Mouse (Mus musculus): Measurements from ENCODE around the gene Pafah1b1. TPM values are rescaled to one million over a fixed set of nuclear protein-coding genes. Genes with fewer than 3 reads are reported as not detected.

Gene Pafah1b1
- total RNA-seq, 4 experiments from 2014 or later: 107 to 135 (median 112) TPM

GRCm38 (mm10) chr11:74721141-74721540 lies 3.3 kb downstream of the Pafah1b1 start:
- DNase-seq (ENCODE audit: low spot score in 2 of 2): no peak

- no peak for DNase-seq (ENCODE audit: low spot score in 2 of 2)
These were observed 3.8 kb downstream of the Pafah1b1 start for GRCm38 (mm10) chr11:74720668-74721067.

- DNase-seq (ENCODE audit: low spot score in 2 of 2): peak in 1 of 2 experiments; percentile 9
These were observed 8.4 kb downstream of the Pafah1b1 start for GRCm38 (mm10) chr11:74715971-74716525.

GRCm38 (mm10) chr11:74710671-74711070 lies 13.8 kb downstream of the Pafah1b1 start:
- no peak for DNase-seq (ENCODE audit: low spot score in 2 of 2)

DNA sequence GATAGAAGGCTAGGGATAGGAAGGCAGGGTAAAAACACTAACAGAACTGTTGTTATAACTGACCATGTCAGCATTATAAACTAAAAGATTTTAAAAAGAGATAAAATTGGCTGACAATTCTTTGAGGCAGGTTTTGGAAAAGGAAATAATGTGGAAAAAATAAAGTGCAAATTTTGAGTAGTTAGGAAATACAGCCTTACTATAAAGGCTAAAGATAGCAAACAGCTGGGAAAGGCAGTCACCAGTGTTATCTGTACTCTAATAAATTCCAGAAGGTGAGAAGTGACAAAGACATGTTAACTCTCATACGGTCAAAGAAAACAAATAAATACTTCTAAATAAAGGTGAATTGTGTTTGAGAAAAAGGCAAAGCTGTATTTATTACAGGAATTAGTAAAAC lies 15.7 kb downstream of the Pafah1b1 start:
- DNase-seq (ENCODE audit: low spot score in 2 of 2): no peak

- no peak for DNase-seq (ENCODE audit: low spot score in 2 of 2)
These were observed 20.4 kb downstream of the Pafah1b1 start for GRCm38 (mm10) chr11:74704068-74704467.

GRCm38 (mm10) chr11:74699505-74699904 lies 25.0 kb downstream of the Pafah1b1 start:
- no peak for DNase-seq (ENCODE audit: low spot score in 2 of 2)

DNA sequence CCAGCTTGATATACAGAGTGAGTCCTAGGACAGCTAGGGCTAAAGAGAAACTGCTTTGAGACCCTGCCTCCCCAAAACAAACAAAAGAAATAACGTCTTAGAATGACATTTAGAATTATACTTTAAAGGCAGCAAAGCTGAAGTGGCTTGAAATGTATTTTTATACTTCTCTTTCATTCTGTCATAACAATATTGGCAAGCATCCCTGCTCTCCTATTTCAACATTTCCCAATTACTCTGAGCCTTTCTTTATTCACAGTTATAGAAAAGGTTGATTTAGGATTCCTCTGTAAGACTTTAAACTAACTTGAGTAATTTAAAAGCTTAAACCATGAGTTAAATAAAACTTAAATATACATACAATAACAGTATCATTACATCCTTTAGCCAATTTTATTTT lies 32.3 kb downstream of the Pafah1b1 start:
- DNase-seq (ENCODE audit: low spot score in 2 of 2): no peak

GRCm38 (mm10) chr11:74675156-74675555 lies 49.3 kb downstream of the Pafah1b1 start:
- DNase-seq (ENCODE audit: low spot score in 2 of 2): no peak

- DNase-seq (ENCODE audit: low spot score in 2 of 2): no peak
These were observed 49.8 kb downstream of the Pafah1b1 start for GRCm38 (mm10) chr11:74674713-74675112.

DNA sequence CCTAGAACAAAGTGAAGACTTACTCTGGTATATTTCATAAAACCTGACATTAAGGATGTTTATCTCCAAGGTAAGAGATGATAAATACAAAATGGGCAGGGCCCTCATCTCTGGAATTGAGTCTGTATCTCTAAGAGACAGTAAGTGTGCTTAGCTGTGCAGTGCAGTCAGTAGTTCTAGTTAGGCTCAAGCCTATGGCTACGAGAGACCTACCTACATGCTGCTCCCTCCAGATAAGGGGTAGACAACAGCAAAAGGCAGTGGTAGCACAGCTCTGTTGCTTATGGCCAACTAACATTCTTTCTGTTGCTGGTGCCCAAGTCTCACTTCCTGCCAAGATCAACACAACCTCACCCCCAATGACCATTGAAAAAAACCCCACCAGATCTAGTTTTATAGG lies 50.9 kb downstream of the Pafah1b1 start:
- DNase-seq (ENCODE audit: low spot score in 2 of 2): no peak

GRCm38 (mm10) chr11:74672901-74673513 lies 51.5 kb downstream of the Pafah1b1 start:
- no peak for DNase-seq (ENCODE audit: low spot score in 2 of 2)

DNA sequence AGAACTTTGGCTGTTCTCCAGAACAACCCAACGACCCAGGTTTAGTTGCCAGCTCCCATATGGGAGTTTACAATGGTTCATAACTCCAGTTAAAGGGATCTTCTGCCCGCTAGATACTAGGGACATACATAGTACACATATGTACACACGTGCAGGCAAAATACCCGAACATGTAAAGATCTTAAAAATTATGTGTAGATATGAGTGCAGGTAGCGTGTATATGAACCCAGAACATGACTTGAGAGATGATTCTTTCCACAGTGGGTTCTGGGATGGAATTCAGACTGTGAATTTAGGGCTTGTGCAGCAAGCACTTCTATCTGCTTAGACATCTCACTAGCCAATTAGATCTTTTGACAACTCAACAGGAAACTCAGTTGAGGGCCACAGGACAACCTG lies 52.6 kb downstream of the Pafah1b1 start:
- DNase-seq (ENCODE audit: low spot score in 2 of 2): no peak

DNA sequence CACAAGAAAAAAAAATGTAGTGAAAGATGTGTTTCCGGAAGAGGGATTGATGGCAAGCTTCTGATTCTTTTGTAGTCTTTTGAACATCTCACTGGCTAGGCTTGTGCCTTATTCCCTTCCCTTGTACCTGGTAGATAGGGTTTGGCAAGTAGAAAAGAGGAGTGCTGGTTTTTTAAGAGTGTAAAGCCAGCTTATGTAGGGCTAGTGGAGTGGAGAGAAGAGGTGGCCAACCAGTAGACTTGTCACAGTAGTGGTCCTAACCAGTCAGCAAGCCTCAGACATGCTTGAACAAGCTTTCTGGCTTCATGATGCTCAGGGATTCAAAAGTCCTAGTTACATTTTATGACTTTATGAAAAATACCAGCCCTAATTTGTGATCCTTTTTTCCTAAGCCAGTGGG lies 53.5 kb downstream of the Pafah1b1 start:
- DNase-seq (ENCODE audit: low spot score in 2 of 2): no peak

GRCm38 (mm10) chr11:74670151-74670550 lies 54.3 kb downstream of the Pafah1b1 start:
- DNase-seq (ENCODE audit: low spot score in 2 of 2): no peak

DNA sequence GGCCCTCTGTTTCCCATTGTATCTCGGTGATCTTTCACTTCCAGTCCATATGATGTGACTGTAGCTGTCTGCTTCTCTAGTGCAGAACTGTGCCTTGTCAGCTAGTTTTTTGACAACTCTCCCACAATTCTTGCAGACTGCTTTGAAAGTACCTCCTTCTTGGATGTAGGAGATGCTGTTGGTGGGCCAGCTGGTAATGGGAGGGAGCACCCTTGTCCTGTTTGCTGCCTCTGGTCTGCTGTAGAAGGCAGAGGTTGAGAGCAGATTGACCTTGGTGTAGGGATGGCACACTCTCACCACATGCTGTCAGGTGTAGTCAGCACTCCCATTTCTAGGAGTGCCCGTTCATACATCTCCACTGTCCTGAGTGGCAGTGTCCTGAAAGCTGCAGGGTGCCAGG lies 55.5 kb downstream of the Pafah1b1 start:
- DNase-seq (ENCODE audit: low spot score in 2 of 2): no peak

DNA sequence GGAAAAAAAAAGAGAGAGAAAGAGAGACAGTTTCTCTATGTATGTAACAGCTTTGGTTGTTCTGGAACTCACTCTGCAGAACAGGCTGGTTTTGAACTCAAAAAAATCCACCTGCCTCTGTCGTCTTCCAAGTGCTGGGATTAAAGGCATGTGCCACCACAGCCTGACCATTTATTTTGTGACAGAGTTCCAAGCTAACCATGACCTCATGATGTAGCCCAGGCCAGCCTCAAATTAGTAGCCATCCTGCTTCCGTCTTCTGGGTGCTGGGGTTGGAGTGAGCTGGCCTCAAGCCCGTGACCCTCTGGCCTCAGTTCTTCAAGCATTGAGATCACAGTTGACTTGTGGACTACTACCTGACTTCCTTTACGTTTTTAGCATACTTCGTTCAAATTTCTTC lies 56.0 kb downstream of the Pafah1b1 start:
- DNase-seq (ENCODE audit: low spot score in 2 of 2): no peak

- DNase-seq (ENCODE audit: low spot score in 2 of 2): no peak
These were observed 56.9 kb downstream of the Pafah1b1 start for GRCm38 (mm10) chr11:74667582-74668010.

DNA sequence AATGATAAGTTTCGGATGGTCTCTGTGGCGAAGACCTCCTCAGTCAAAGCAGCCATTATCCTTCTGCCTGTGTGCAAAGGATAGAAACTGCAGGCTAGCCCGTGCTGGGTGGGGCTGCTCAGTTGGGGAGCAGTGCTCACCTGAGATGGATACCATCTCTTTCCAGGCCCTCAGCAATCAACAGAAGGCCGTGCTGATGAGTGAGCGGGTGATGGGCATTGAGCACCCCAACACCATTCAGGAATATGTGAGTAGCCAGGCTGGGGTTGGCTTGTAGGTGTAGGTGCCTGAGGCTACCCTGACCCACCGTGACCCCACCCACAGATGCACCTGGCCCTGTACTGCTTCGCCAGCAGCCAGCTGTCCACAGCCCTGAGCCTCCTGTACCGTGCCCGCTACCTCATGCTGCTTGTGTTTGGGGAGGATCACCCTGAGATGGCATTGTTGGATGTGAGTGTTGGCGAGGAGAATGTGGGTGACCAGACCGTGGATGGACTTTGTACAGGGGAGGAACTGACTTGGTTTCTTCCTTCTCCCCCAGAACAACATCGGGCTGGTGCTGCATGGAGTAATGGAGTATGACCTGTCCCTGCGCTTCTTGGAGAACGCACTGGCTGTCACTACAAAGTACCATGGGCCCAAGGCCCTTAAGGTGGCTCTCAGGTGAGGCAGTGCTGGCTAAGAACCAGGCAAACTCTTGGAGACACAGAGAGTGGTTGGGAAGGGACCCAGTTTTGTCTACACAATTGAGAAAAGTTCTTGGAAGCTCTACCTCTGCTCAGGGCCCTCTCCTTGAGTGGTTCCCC lies 57.5 kb downstream of the Pafah1b1 start:
- no peak for DNase-seq (ENCODE audit: low spot score in 2 of 2)

DNA sequence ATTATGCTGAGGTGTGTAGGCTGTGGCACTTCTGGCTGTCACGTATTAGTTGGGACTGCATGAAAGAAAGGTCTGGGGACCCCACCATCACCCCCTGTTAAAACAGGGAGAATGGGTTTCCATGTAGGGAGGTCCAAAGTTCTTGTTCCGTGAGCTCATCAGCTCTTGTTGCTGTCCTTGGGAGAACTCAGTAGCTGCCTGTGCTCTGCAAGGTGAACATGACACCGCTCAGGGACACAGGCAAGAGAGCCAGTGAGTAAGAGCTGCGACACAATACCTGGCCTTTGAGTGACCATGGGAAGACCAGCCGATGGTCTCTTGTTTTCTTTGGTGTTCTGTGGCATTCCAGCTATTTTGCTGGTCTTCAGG lies 58.2 kb downstream of the Pafah1b1 start:
- DNase-seq (ENCODE audit: low spot score in 2 of 2): no peak

GRCm38 (mm10) chr11:74665631-74666283 lies 58.7 kb downstream of the Pafah1b1 start:
- no peak for DNase-seq (ENCODE audit: low spot score in 2 of 2)

DNA sequence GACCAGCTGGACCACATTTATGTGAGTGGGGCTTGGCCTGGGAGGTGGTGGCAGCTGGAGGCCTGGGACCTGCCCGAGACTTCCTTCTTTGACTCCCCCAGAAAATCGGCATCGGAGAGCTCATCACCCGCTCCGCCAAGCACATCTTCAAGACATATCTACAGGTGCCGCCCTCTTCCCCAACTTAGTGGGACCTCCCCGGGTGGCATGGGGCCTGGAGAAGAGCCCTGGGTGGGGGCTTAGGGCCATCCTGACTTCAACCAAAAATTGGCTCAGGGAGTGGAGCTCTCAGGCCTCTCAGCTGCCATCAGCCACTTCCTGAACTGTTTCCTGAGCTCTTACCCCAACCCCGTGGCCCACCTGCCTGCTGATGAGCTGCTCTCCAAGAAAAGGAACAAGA lies 59.6 kb downstream of the Pafah1b1 start:
- no peak for DNase-seq (ENCODE audit: low spot score in 2 of 2)
